Mouse (Mus musculus): ENCODE data around the gene Gm49721. TPM values are rescaled to one million over a fixed set of nuclear protein-coding genes. Genes with fewer than 3 reads are reported as not detected.
"Not testable (repeated sequence)": the region's sequence is repeated elsewhere in the genome, so short reads cannot be mapped to it uniquely, and the experiment has no call there.

The Gm49721 gene
- total and polyA plus RNA-seq, 2 experiments, result 0.17 TPM; not detected in 1

GRCm38 (mm10) chr17:7030622-7031174 lies 52.0 kb downstream of the Gm49721 start:
- H3K27ac ChIP-seq (replicated peaks; ENCODE audit: insufficient read depth, low read depth, low read length); H3K79me2 ChIP-seq (ENCODE audit: control insufficient read depth, insufficient read depth, low read length); DNase-seq (ENCODE audit: extremely low read depth, low read depth, low spot score); H3K9ac ChIP-seq (ENCODE audit: low read depth, low read length); H3K4me3 ChIP-seq (ENCODE audit: insufficient read depth, low read depth, low read length); H3K4me1 ChIP-seq (ENCODE audit: control insufficient read depth, insufficient read depth, low read length); H3K36me3 ChIP-seq (ENCODE audit: control insufficient read depth, insufficient read depth, low read length); H3K27me3 ChIP-seq (ENCODE audit: control insufficient read depth, insufficient read depth, low read length): not testable (repeated sequence)
- WGBS, result 34% methylated on average over 3 of the region's 6 CpGs

- H3K27ac ChIP-seq (replicated peaks; ENCODE audit: insufficient read depth, low read depth, low read length); H3K9ac ChIP-seq (ENCODE audit: low read depth, low read length); H3K27me3 ChIP-seq (ENCODE audit: control insufficient read depth, insufficient read depth, low read length); DNase-seq (ENCODE audit: extremely low read depth, low read depth, low spot score); H3K79me2 ChIP-seq (ENCODE audit: control insufficient read depth, insufficient read depth, low read length); H3K4me1 ChIP-seq (ENCODE audit: control insufficient read depth, insufficient read depth, low read length); H3K4me3 ChIP-seq (ENCODE audit: insufficient read depth, low read depth, low read length); H3K36me3 ChIP-seq (ENCODE audit: control insufficient read depth, insufficient read depth, low read length): not testable (repeated sequence)
- 60% methylated on average over 3 of the region's 17 CpGs for WGBS
Measured at GRCm38 (mm10) chr17:7033192-7034166, 54.8 kb downstream of the Gm49721 start.

GRCm38 (mm10) chr17:7068997-7069539 lies 90.4 kb downstream of the Gm49721 start:
- H3K4me1 ChIP-seq (ENCODE audit: control insufficient read depth, insufficient read depth, low read length); H3K9ac ChIP-seq (ENCODE audit: low read depth, low read length); H3K79me2 ChIP-seq (ENCODE audit: control insufficient read depth, insufficient read depth, low read length); H3K36me3 ChIP-seq (ENCODE audit: control insufficient read depth, insufficient read depth, low read length); H3K27ac ChIP-seq (replicated peaks; ENCODE audit: insufficient read depth, low read depth, low read length); H3K27me3 ChIP-seq (ENCODE audit: control insufficient read depth, insufficient read depth, low read length); DNase-seq (ENCODE audit: extremely low read depth, low read depth, low spot score); H3K4me3 ChIP-seq (ENCODE audit: insufficient read depth, low read depth, low read length): not testable (repeated sequence)
- 63% methylated on average over 3 of the region's 4 CpGs for WGBS

- H3K4me3 ChIP-seq (ENCODE audit: insufficient read depth, low read depth, low read length); H3K9ac ChIP-seq (ENCODE audit: low read depth, low read length); H3K79me2 ChIP-seq (ENCODE audit: control insufficient read depth, insufficient read depth, low read length); H3K36me3 ChIP-seq (ENCODE audit: control insufficient read depth, insufficient read depth, low read length); H3K27me3 ChIP-seq (ENCODE audit: control insufficient read depth, insufficient read depth, low read length); DNase-seq (ENCODE audit: extremely low read depth, low read depth, low spot score); H3K4me1 ChIP-seq (ENCODE audit: control insufficient read depth, insufficient read depth, low read length); H3K27ac ChIP-seq (replicated peaks; ENCODE audit: insufficient read depth, low read depth, low read length): not testable (repeated sequence)
- 91% methylated on average over 4 of the region's 7 CpGs for WGBS
Measured at GRCm38 (mm10) chr17:7069561-7070240, 91.0 kb downstream of the Gm49721 start.

- peak; percentile 24; the same call in 1 of the 2 replicates for TF ChIP-seq CTCF (IDR thresholded peaks at IDR 0.05; ENCODE audit: low read depth, low read length)
- H3K36me3 ChIP-seq (ENCODE audit: control insufficient read depth, insufficient read depth, low read length); H3K4me1 ChIP-seq (ENCODE audit: control insufficient read depth, insufficient read depth, low read length); H3K4me3 ChIP-seq (ENCODE audit: insufficient read depth, low read depth, low read length); H3K9ac ChIP-seq (ENCODE audit: low read depth, low read length); H3K27ac ChIP-seq (replicated peaks; ENCODE audit: insufficient read depth, low read depth, low read length); H3K27me3 ChIP-seq (ENCODE audit: control insufficient read depth, insufficient read depth, low read length); H3K79me2 ChIP-seq (ENCODE audit: control insufficient read depth, insufficient read depth, low read length): not testable (repeated sequence)
- DNase-seq (ENCODE audit: extremely low read depth, low read depth, low spot score), result peak; percentile 6
- 25% methylated on average over 3 of the region's 3 CpGs for WGBS
Measured at GRCm38 (mm10) chr17:7074494-7074893, 95.8 kb downstream of the Gm49721 start.

GRCm38 (mm10) chr17:7075519-7075918 lies 96.8 kb downstream of the Gm49721 start:
- H3K4me3 ChIP-seq (ENCODE audit: insufficient read depth, low read depth, low read length); DNase-seq (ENCODE audit: extremely low read depth, low read depth, low spot score); H3K27me3 ChIP-seq (ENCODE audit: control insufficient read depth, insufficient read depth, low read length); H3K4me1 ChIP-seq (ENCODE audit: control insufficient read depth, insufficient read depth, low read length); H3K9ac ChIP-seq (ENCODE audit: low read depth, low read length); H3K27ac ChIP-seq (replicated peaks; ENCODE audit: insufficient read depth, low read depth, low read length); H3K36me3 ChIP-seq (ENCODE audit: control insufficient read depth, insufficient read depth, low read length); H3K79me2 ChIP-seq (ENCODE audit: control insufficient read depth, insufficient read depth, low read length): not testable (repeated sequence)
- 81% methylated on average over 5 of the region's 6 CpGs for WGBS

- not testable (repeated sequence) for DNase-seq (ENCODE audit: extremely low read depth, low read depth, low spot score)
Measured at GRCm38 (mm10) chr17:7079558-7079957, 100.9 kb downstream of the Gm49721 start.

GRCm38 (mm10) chr17:7084523-7084922 lies 105.8 kb downstream of the Gm49721 start:
- H3K36me3 ChIP-seq (ENCODE audit: control insufficient read depth, insufficient read depth, low read length); H3K4me1 ChIP-seq (ENCODE audit: control insufficient read depth, insufficient read depth, low read length); H3K79me2 ChIP-seq (ENCODE audit: control insufficient read depth, insufficient read depth, low read length); H3K9ac ChIP-seq (ENCODE audit: low read depth, low read length); H3K27me3 ChIP-seq (ENCODE audit: control insufficient read depth, insufficient read depth, low read length); DNase-seq (ENCODE audit: extremely low read depth, low read depth, low spot score); H3K27ac ChIP-seq (replicated peaks; ENCODE audit: insufficient read depth, low read depth, low read length); H3K4me3 ChIP-seq (ENCODE audit: insufficient read depth, low read depth, low read length): not testable (repeated sequence)
- WGBS, result no CpG with 5 or more reads among the region's 5 CpGs

More at GRCm38 (mm10) chr17:7079558-7079957, 100.9 kb downstream of the Gm49721 start:
- H3K9ac ChIP-seq (ENCODE audit: low read depth, low read length); H3K36me3 ChIP-seq (ENCODE audit: control insufficient read depth, insufficient read depth, low read length); H3K27me3 ChIP-seq (ENCODE audit: control insufficient read depth, insufficient read depth, low read length); H3K79me2 ChIP-seq (ENCODE audit: control insufficient read depth, insufficient read depth, low read length); H3K27ac ChIP-seq (replicated peaks; ENCODE audit: insufficient read depth, low read depth, low read length); H3K4me3 ChIP-seq (ENCODE audit: insufficient read depth, low read depth, low read length); H3K4me1 ChIP-seq (ENCODE audit: control insufficient read depth, insufficient read depth, low read length): not testable (repeated sequence)
- 0% methylated on average over 1 of the region's 4 CpGs for WGBS

Measured in liver, adult 2 months (tissue).